Mouse (Mus musculus) fat pad, adult 2 months (tissue): Measurements from ENCODE around the gene Nf1.

Source experiments
- DNase-seq: peaks from one replicate; pipeline ENCODE4 v3.0.0-alpha.2; 2011; ENCODE audit warnings: low read depth, low spot score; ENCODE audit errors: extremely low read depth

Gene Nf1

GRCm38 (mm10) chr11:79460756-79461450 lies 121.4 kb downstream of the Nf1 start:
- DNase-seq: no peak

GRCm38 (mm10) chr11:79468097-79468496 lies 128.6 kb downstream of the Nf1 start:
- DNase-seq: no peak

- no peak for DNase-seq
Observed at GRCm38 (mm10) chr11:79483392-79483791, 143.9 kb downstream of the Nf1 start.

GRCm38 (mm10) chr11:79483876-79484528 lies 144.5 kb downstream of the Nf1 start:
- DNase-seq: no peak

- DNase-seq: no peak
Observed at GRCm38 (mm10) chr11:79484721-79485120, 145.2 kb downstream of the Nf1 start.

GRCm38 (mm10) chr11:79494976-79495800 lies 155.7 kb downstream of the Nf1 start:
- no peak for DNase-seq

- DNase-seq: no peak
Observed at GRCm38 (mm10) chr11:79502917-79503316, 163.4 kb downstream of the Nf1 start.

GRCm38 (mm10) chr11:79503845-79504244 lies 164.4 kb downstream of the Nf1 start, which contains the start of gene Omg:
TSS of gene Omg (minus strand) at chr11:79504084.
- DNase-seq: no peak

GRCm38 (mm10) chr11:79504506-79504905 lies 165.0 kb downstream of the Nf1 start:
- no peak for DNase-seq

- DNase-seq: no peak
Observed at GRCm38 (mm10) chr11:79511970-79512369, 172.5 kb downstream of the Nf1 start.

GRCm38 (mm10) chr11:79515331-79515730 lies 175.8 kb downstream of the Nf1 start:
- DNase-seq: no peak

- no peak for DNase-seq
Observed at GRCm38 (mm10) chr11:79515798-79516197, 176.3 kb downstream of the Nf1 start.

GRCm38 (mm10) chr11:79519299-79519698 lies 179.8 kb downstream of the Nf1 start:
- DNase-seq: no peak

- DNase-seq: no peak
Observed at GRCm38 (mm10) chr11:79519878-79520291, 180.4 kb downstream of the Nf1 start.

GRCm38 (mm10) chr11:79520772-79521171 lies 181.3 kb downstream of the Nf1 start:
- DNase-seq: no peak

- DNase-seq: no peak
Observed at GRCm38 (mm10) chr11:79521930-79522329, 182.4 kb downstream of the Nf1 start.

GRCm38 (mm10) chr11:79522944-79523343 lies 183.5 kb downstream of the Nf1 start:
- no peak for DNase-seq

- no peak for DNase-seq
Observed at GRCm38 (mm10) chr11:79523560-79524309, 184.2 kb downstream of the Nf1 start, which contains the start of gene Evi2b. TSS of gene Evi2b (minus strand) at chr11:79523762.

- DNase-seq: no peak
Observed at GRCm38 (mm10) chr11:79524310-79524575, 184.8 kb downstream of the Nf1 start.

- DNase-seq: no peak
Observed at GRCm38 (mm10) chr11:79526549-79526948, 187.1 kb downstream of the Nf1 start.
